Mouse (Mus musculus): ENCODE measurements around the gene Sgk1.

DNA sequence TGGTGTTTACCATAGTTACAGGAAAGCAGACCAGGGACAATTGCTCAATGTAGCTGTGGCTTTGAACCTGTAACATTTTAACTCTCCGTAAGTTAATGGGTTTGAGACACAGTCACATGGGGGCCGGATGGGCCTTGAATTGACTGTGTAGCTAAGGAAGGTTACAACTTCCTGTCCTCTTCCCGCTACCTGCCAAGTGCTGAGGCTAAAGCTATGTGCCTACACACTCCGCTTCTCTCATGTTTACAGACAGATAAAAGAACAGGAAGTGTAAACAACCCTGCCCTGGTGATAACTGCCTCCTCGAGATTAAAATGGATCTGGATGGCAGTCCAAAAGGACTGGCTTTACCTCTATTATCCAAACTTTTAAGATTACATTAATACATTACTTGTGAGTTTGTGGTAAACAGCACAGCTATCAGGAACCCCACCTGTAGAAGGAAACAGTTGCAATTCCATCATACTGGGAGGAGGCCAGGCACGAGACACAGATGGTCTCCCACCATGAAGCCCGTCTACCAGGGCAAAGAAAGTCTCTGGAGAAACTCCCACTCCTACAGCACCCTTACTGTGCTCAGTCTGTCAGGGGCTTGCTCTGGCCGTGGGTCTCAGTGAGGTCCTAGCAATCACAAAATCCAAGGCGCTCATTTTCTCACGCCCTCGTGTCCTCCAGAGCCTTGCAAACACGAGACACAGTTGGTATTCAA, 54.7 kb downstream of the Sgk1 start:
- TF ChIP-seq POLR2A (IDR thresholded peaks at IDR 0.05; ENCODE audit: borderline replicate concordance, insufficient read depth, low read length) (no peak), CTCF (IDR thresholded peaks at IDR 0.05; ENCODE audit: borderline replicate concordance, insufficient read depth, low read depth, low read length) (no peak)
